Mouse (Mus musculus): ENCODE measurements at regions not wholly inside any gene's neighbourhood (a gene's known extent, or its start where the extent isn't known, plus 50 kb on each side); places are given as distances from the start of the nearest gene placed in this dataset.

DNA sequence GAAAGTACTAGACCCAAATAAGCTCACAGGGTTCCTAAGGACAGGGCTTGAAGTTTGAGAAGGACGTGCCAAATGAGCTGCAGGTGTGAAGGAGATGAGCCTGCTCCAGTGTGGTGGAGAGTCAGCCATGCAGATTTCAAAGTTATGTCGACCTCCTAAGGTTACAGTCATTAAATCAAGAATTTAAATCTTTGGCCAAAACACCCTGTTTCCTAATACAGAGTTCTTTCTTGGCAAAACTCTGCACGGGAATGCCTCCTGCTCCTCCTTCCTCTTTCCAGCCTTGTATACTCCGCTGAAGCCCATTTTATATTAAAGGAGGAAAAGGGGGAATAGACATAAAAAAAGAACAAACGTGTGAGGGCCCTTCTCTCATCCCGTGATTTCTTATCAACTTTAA, 315.1 kb upstream of the Npvf start:
- Histone ChIP-seq H3K4me2 (no peak overlapping the region), H3K4me3 (no peak overlapping the region), H3K27me3 (replicated peaks) (no peaks in the 10 kb centered on the region), H3K27ac (no peak overlapping the region), H3K36me3 (no peaks in the 10 kb centered on the region), H3K9ac (no peak overlapping the region), H3K9me3 (replicated peaks) (no peaks in the 10 kb centered on the region), H3K4me1 (no peaks in the 10 kb centered on the region)
- no peak for ATAC-seq
- 47% methylated on average over 6 of the region's 6 CpGs for WGBS (ENCODE audit: insufficient replicate concordance)

DNA sequence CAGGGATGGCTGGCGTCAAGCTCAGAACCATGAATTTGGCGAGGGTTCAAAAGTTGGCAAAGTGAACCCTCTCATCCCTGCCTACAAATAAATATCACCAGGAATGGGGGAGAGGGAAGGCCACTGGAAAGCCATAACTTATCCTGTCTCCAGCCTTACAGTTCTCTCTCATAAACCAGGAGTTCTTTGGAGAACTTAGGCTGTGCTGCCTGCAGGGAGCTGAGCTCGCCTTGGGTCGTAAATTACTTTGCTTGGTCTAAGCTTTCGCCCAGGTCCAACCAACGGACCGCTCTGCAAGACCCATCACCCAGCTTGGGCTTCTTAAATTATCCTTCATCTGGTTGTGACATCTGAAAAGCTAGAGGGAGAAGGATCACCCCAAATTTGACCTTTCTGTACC, 315.8 kb upstream of the Npvf start:
- Histone ChIP-seq H3K9ac (no peak overlapping the region), H3K4me1 (no peaks in the 10 kb centered on the region), H3K36me3 (no peaks in the 10 kb centered on the region), H3K4me3 (no peak overlapping the region), H3K27ac (no peak overlapping the region), H3K4me2 (no peak overlapping the region), H3K9me3 (replicated peaks) (no peaks in the 10 kb centered on the region), H3K27me3 (replicated peaks) (no peaks in the 10 kb centered on the region)
- WGBS (ENCODE audit: insufficient replicate concordance) = 67% methylated on average over 7 of the region's 7 CpGs
- no peak for ATAC-seq

DNA sequence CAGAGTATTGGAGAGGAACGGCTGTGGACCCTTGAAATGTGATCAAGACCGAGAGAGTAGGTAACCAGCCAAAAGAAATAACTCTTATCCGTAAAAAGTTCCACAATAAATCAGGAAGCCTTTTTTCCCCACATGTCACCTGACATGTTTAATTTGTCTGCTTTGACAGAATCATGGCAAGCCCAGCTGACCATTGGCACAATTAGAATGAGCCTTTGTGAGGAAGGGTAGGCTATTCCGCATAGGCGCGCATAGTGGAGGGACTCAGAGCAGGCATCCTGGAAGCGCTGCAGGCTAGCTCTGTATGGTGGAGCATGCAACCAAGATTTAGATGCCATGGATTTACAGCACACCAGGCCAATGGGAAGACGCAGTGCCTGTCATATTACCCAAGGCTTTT, 316.5 kb upstream of the Npvf start:
- 83% methylated on average over 8 of the region's 8 CpGs for WGBS (ENCODE audit: insufficient replicate concordance)
- Histone ChIP-seq H3K9me3 (replicated peaks) (no peaks in the 10 kb centered on the region), H3K36me3 (no peaks in the 10 kb centered on the region), H3K4me1 (no peaks in the 10 kb centered on the region), H3K9ac (no peak overlapping the region), H3K27ac (no peak overlapping the region), H3K27me3 (replicated peaks) (no peaks in the 10 kb centered on the region), H3K4me2 (no peak overlapping the region), H3K4me3 (no peak overlapping the region)
- ATAC-seq = no peak

DNA sequence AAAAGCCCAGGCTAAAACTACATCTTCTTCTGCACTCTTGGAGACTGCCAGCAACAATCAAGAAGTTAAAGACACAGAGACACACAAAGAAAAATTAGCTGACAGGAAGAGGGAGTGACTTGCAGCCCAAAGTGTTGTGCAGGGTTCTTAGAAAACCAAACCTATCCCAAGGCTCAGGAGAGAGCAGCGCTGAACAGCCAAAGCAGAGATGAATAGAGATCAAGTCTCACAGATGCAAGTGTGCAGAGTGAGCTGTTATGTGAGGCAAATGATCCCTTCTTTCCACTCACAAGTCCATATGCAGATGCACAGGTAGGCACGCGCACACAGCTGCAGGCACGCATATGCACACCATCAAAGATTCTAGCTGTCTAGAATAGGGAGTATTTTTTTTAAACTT, 318.0 kb upstream of the Npvf start:
- Histone ChIP-seq H3K27ac (no peak overlapping the region), H3K9me3 (replicated peaks) (no peaks in the 10 kb centered on the region), H3K9ac (no peak overlapping the region), H3K4me1 (no peaks in the 10 kb centered on the region), H3K27me3 (replicated peaks) (no peaks in the 10 kb centered on the region), H3K36me3 (no peaks in the 10 kb centered on the region), H3K4me2 (no peak overlapping the region), H3K4me3 (no peak overlapping the region)
- 81% methylated on average over 4 of the region's 4 CpGs for WGBS (ENCODE audit: insufficient replicate concordance)
- no peak for ATAC-seq

DNA sequence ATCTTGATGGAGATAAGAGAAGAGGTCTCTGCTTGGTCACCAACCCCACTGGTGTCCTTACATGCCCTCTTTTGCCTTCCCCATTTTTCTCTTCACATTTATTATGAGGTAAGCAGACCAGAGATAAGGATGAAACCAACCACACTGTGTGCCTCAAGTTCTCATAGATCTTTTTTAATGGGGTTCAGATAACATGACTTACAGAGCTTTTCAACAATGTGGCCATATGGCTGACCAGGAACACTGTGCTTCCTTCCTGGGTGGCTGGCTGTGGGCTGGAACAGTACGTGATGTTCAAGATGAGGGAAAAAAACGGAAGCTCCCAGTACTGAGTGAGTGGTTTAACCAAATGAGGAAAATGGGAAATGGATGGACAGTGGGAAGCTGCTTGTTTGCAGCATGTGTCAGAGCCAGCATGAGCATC, 319.0 kb upstream of the Npvf start:
- Histone ChIP-seq H3K4me2 (no peak overlapping the region), H3K36me3 (no peaks in the 10 kb centered on the region), H3K4me1 (no peaks in the 10 kb centered on the region), H3K4me3 (no peak overlapping the region), H3K9ac (no peak overlapping the region), H3K27me3 (replicated peaks) (no peaks in the 10 kb centered on the region), H3K9me3 (replicated peaks) (no peaks in the 10 kb centered on the region), H3K27ac (no peak overlapping the region)
- ATAC-seq = no peak
- WGBS (ENCODE audit: insufficient replicate concordance) = 23% methylated on average over 2 of the region's 2 CpGs

DNA sequence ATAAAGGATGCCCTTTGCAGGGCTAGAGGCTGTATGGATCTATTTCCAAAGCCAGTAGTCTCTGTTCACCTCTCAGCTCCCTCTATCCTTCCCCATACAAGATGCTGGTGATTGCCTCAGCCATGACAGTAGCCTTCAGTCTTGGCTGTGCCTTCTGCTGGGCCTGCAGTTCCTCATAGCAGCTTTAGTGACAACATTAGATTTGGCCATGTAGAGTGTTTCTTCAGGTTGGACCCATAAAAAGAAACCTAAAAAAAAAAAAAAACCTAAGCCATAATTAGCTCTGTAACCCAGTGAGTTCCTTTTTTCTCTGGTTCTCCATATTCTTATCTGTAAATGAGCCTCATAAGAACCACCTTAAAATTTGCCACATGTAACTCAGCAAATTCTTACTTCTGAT, 319.6 kb upstream of the Npvf start:
- no peaks in the 10 kb centered on the region for H3K27me3 ChIP-seq (replicated peaks)
- no peak overlapping the region for H3K27ac ChIP-seq
- no peaks in the 10 kb centered on the region for H3K36me3 ChIP-seq
- no peak for ATAC-seq
- no peaks in the 10 kb centered on the region for H3K4me1 ChIP-seq
- no peak overlapping the region for H3K9ac ChIP-seq
- no peaks in the 10 kb centered on the region for H3K9me3 ChIP-seq (replicated peaks)
- no peak overlapping the region for H3K4me3 ChIP-seq
- H3K4me2 ChIP-seq = no peak overlapping the region

DNA sequence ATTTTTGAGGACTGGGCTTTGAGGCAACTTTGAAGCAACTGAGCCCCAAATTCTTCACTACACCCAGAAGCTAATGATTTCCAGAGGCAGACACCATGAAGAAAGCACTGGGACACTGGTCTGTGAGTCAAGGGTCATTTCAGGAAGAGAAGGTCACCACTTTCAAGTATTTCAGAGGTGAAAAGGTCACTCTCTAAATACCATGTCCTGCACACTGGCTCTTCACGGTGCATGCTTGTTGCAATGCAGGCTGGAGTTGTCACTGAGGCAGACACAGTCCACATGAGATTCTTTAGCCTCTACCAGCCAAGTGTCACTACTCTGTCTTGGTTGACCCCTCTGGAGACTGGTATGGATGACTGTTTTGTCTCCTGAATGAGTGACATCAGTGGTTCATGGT, 320.7 kb upstream of the Npvf start:
- ATAC-seq = no peak
- Histone ChIP-seq H3K4me3 (no peak overlapping the region), H3K4me2 (no peak overlapping the region), H3K4me1 (no peaks in the 10 kb centered on the region), H3K36me3 (no peaks in the 10 kb centered on the region), H3K27me3 (replicated peaks) (no peaks in the 10 kb centered on the region), H3K9ac (no peak overlapping the region), H3K9me3 (replicated peaks) (no peaks in the 10 kb centered on the region), H3K27ac (no peak overlapping the region)
- 42% methylated on average over 1 of the region's 1 CpGs for WGBS (ENCODE audit: insufficient replicate concordance)

DNA sequence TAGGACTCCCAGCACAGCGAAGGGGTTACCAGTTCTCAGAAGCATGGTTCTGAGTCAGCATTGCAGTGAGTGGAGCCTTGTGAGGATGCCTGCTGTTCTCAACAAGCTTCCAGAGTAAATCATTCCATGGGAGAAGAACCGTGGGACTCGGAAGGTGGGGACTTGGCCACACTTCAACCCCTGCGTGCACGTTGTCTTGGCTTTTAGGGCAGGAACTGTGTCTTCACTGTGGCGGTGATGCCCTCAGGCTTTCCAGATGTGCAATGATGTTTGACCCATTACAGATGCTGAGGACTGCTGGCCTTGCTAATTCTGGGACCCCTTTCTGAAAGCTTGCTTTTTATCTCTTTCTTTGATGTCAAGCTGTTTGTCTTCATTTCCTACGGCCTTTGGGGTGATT, 322.7 kb upstream of the Npvf start:
- Histone ChIP-seq H3K4me1 (no peaks in the 10 kb centered on the region), H3K36me3 (no peaks in the 10 kb centered on the region), H3K27me3 (replicated peaks) (no peaks in the 10 kb centered on the region), H3K4me2 (no peak overlapping the region), H3K27ac (no peak overlapping the region), H3K9me3 (replicated peaks) (no peaks in the 10 kb centered on the region), H3K4me3 (no peak overlapping the region), H3K9ac (no peak overlapping the region)
- ATAC-seq = no peak
- WGBS (ENCODE audit: insufficient replicate concordance) = 68% methylated on average over 7 of the region's 7 CpGs

DNA sequence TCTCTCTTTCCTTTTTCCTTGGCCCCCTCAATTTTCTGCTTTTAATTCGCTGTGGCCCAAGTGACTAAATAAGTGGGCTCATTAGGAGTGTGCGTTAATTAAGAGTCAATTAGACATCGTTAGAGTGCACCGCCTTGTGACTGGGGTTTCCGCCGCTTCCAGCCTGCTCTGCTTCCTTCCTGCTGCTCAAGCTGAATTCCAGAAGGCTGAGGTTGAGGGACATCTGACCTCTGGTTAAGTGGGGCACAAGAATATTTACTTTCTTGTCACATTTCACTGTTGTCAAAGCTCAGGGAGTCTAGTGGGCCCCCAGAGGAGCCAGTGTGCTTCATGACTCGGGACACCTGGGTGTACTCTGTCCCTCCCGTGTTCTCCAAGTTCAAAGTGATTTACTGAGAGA, 323.1 kb upstream of the Npvf start:
- no peaks in the 10 kb centered on the region for H3K9me3 ChIP-seq (replicated peaks)
- no peak overlapping the region for H3K4me3 ChIP-seq
- no peak overlapping the region for H3K4me2 ChIP-seq
- H3K27me3 ChIP-seq (replicated peaks) = no peaks in the 10 kb centered on the region
- H3K4me1 ChIP-seq = no peaks in the 10 kb centered on the region
- no peak for ATAC-seq
- no peak overlapping the region for H3K9ac ChIP-seq
- H3K36me3 ChIP-seq = no peaks in the 10 kb centered on the region
- H3K27ac ChIP-seq = no peak overlapping the region
- WGBS (ENCODE audit: insufficient replicate concordance) = 38% methylated on average over 8 of the region's 8 CpGs

DNA sequence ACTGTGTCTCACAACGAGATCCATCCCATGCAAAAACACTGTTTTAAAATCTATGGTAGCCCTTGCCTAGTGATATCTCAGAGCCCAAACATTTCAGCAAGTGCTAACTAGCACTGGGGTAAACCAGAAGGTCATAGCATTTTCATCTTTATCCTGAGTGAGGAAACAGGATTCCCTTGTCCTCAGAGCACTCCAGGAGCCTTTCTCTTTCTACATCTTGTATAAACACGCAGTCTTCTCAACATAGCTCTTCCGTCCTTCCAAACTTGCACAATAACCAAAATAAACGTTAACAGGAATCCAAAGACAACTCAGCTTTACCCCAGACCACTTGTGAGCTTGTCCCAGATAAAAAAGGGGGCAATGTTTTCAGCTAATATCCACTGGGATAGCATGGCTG, 323.8 kb upstream of the Npvf start:
- no peaks in the 10 kb centered on the region for H3K36me3 ChIP-seq
- no peaks in the 10 kb centered on the region for H3K9me3 ChIP-seq (replicated peaks)
- no peaks in the 10 kb centered on the region for H3K4me1 ChIP-seq
- 47% methylated on average over 4 of the region's 4 CpGs for WGBS (ENCODE audit: insufficient replicate concordance)
- H3K4me2 ChIP-seq = no peak overlapping the region
- H3K27ac ChIP-seq = no peak overlapping the region
- H3K9ac ChIP-seq = no peak overlapping the region
- no peak overlapping the region for H3K4me3 ChIP-seq
- no peak for ATAC-seq
- H3K27me3 ChIP-seq (replicated peaks) = no peaks in the 10 kb centered on the region

DNA sequence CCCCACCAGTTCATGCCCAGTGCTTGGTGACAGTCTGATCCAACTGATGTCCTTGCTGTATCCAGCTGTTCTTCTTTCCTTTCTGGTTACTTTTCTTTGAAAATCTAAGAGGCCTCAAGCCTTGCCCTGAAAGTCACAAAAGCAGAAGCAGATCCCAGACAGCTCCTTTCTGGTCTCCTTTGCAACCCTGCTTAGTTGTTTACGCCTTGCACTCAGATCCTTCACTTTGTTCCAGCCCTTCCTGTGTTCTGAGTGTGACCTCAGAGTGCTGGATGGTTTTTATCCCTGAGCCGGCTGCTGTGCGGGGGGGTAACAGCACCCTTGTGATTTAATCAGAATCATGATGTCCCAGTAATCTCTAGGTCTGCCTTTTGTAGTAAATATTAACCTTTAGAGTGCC, 324.3 kb upstream of the Npvf start:
- H3K4me3 ChIP-seq = no peak overlapping the region
- no peak overlapping the region for H3K27ac ChIP-seq
- H3K36me3 ChIP-seq = no peaks in the 10 kb centered on the region
- H3K27me3 ChIP-seq (replicated peaks) = no peaks in the 10 kb centered on the region
- no peak overlapping the region for H3K9ac ChIP-seq
- H3K4me2 ChIP-seq = no peak overlapping the region
- WGBS (ENCODE audit: insufficient replicate concordance) = 26% methylated on average over 3 of the region's 3 CpGs
- H3K9me3 ChIP-seq (replicated peaks) = no peaks in the 10 kb centered on the region
- ATAC-seq = no peak
- no peaks in the 10 kb centered on the region for H3K4me1 ChIP-seq

DNA sequence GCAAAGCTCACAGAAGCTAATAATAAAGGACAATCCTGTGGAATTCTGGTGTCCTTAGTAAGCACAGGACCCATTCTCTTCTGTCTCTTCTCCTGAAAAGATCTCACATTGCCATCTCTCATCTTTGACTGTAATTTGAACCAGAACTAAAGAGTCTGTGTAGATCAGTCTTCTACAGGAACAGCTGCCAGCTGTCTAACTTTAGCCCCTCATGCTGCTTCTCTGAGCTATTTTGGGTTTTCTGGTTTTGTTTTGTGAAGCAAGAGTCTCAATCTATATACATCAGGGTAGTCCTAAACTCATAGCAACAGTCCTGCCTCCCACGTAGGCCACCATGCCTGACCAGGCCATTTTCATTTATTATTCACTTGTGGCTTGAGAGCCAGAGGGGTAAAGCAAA, 325.5 kb upstream of the Npvf start:
- no peaks in the 10 kb centered on the region for H3K9me3 ChIP-seq (replicated peaks)
- no peaks in the 10 kb centered on the region for H3K36me3 ChIP-seq
- 50% methylated on average over 1 of the region's 1 CpGs for WGBS (ENCODE audit: insufficient replicate concordance)
- no peak overlapping the region for H3K4me2 ChIP-seq
- no peaks in the 10 kb centered on the region for H3K27me3 ChIP-seq (replicated peaks)
- no peak for ATAC-seq
- no peak overlapping the region for H3K27ac ChIP-seq
- no peak overlapping the region for H3K4me3 ChIP-seq
- no peaks in the 10 kb centered on the region for H3K4me1 ChIP-seq
- no peak overlapping the region for H3K9ac ChIP-seq

DNA sequence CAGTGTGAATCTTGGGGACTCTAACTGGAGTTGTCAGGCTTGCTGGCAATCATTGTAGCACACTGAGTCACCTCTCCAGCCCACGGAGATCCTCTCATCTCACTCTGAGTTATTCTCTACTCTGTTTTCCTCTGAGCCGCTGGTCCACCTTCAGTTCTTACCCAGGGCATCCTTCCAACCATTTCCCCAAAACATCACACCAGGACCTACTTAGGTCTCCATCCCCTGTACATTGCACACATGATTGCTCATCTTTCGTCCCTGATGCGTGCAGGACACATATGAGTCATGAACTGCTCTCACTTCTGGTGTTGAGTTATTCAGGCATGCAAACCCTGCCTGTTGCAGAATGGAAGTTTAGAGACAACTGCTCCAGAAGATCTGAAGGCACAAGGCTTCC, 326.1 kb upstream of the Npvf start:
- H3K4me2 ChIP-seq = no peak overlapping the region
- no peaks in the 10 kb centered on the region for H3K27me3 ChIP-seq (replicated peaks)
- no peak overlapping the region for H3K27ac ChIP-seq
- H3K9ac ChIP-seq = no peak overlapping the region
- ATAC-seq = no peak
- 71% methylated on average over 4 of the region's 4 CpGs for WGBS (ENCODE audit: insufficient replicate concordance)
- no peaks in the 10 kb centered on the region for H3K4me1 ChIP-seq
- H3K9me3 ChIP-seq (replicated peaks) = no peaks in the 10 kb centered on the region
- H3K36me3 ChIP-seq = no peaks in the 10 kb centered on the region
- no peak overlapping the region for H3K4me3 ChIP-seq
